Mouse (Mus musculus) small intestine, adult 2 months (tissue): Measurements from ENCODE around the gene Tpcn1. TPM values are rescaled to one million over a fixed set of nuclear protein-coding genes. Genes with fewer than 3 reads are reported as not detected.

Source experiments
- H3K27ac ChIP-seq: fragments of 200-500 bp; 2 replicates; pipeline ENCODE4 v1.5.1; 2012; ENCODE audit warnings: low read depth, low read length, control low read depth, inconsistent platforms; ENCODE audit not compliant: insufficient read depth
- H3K27me3 ChIP-seq: fragments of 200-500 bp; 2 replicates; pipeline ENCODE4 v1.6.1; 2012; ENCODE audit warnings: mild to moderate bottlenecking, moderate library complexity, low read length, inconsistent platforms; ENCODE audit not compliant: control insufficient read depth, insufficient read depth
- H3K36me3 ChIP-seq: fragments of 200-500 bp; 2 replicates; pipeline ENCODE4 v1.6.1; 2012; ENCODE audit warnings: mild to moderate bottlenecking, low read length, control low read depth, inconsistent platforms; ENCODE audit not compliant: control insufficient read depth, insufficient read depth
- H3K4me1 ChIP-seq: fragments of 200-500 bp; 2 replicates; pipeline ENCODE4 v1.6.1; 2012; ENCODE audit warnings: low read length, inconsistent platforms, mixed read lengths; ENCODE audit not compliant: control insufficient read depth, insufficient read depth, insufficient read length
- H3K4me3 ChIP-seq: fragments of 200-500 bp; 2 replicates; pipeline ENCODE4 v1.5.1; 2012; ENCODE audit warnings: low read depth, mild to moderate bottlenecking, control low read depth, inconsistent platforms, low read length, moderate library complexity
- CTCF ChIP-seq: fragments of 200-500 bp; IDR thresholded peaks from 2 replicates; pipeline ENCODE4 v1.5.1; 2012; ENCODE audit warnings: low read depth, mild to moderate bottlenecking, control low read depth, inconsistent platforms, low read length, moderate library complexity, mixed read lengths; ENCODE audit not compliant: insufficient replicate concordance, insufficient read length; ENCODE audit errors: extremely low read depth
- POLR2A ChIP-seq: fragments of 200-500 bp; IDR thresholded peaks from 2 replicates; pipeline ENCODE4 v1.6.1; 2012; ENCODE audit warnings: low read depth, mild to moderate bottlenecking, control low read depth, inconsistent platforms, low read length, moderate library complexity
- WGBS: fragments of 180-500 bp; shearing (Covaris S2); methylation state at CpG from one replicate; pipeline ENCODE4 v1.1.7; 2018; 5-methylcytosine and 5-hydroxymethylcytosine counted together
- polyA plus RNA-seq: library from polyadenylated mRNA; depleted of rRNA; stranded (reverse); fragments of >200 nt; gene quantifications from 2 replicates; pipeline ENCODE4 v1.2.3, GENCODE M21; 2012

Gene Tpcn1
- polyA plus RNA-seq, 1 experiment, result 115 TPM

- Histone ChIP-seq H3K27me3 (no peaks in the 10 kb centered on the region), H3K27ac (no peak overlapping the region), H3K4me1 (peaks cover 10% of the 10 kb centered on the region), H3K36me3 (no peaks in the 10 kb centered on the region), H3K4me3 (no peak overlapping the region)
- TF ChIP-seq POLR2A (no peak), CTCF (no peak)
- 80% methylated on average over 16 of the region's 16 CpGs for WGBS
Observed at GRCm38 (mm10) chr5:120609246-120609775, 20.8 kb upstream of the Tpcn1 start.

GRCm38 (mm10) chr5:120607335-120607734 lies 18.9 kb upstream of the Tpcn1 start:
- H3K4me3 ChIP-seq, result no peak overlapping the region
- H3K36me3 ChIP-seq, result no peaks in the 10 kb centered on the region
- H3K27me3 ChIP-seq, result no peaks in the 10 kb centered on the region
- H3K4me1 ChIP-seq, result peaks cover 10% of the 10 kb centered on the region
- H3K27ac ChIP-seq, result no peak overlapping the region
- 77% methylated on average over 3 of the region's 3 CpGs for WGBS
- TF ChIP-seq CTCF, result no peak
- no peak for TF ChIP-seq POLR2A

- H3K36me3 ChIP-seq, result no peaks in the 10 kb centered on the region
- no peaks in the 10 kb centered on the region for H3K27me3 ChIP-seq
- TF ChIP-seq CTCF (no peak), POLR2A (no peak)
- H3K4me1 ChIP-seq, result peaks cover 10% of the 10 kb centered on the region
- 80% methylated on average over 25 of the region's 25 CpGs for WGBS
- H3K27ac ChIP-seq, result no peak overlapping the region
- H3K4me3 ChIP-seq, result no peak overlapping the region
Observed at GRCm38 (mm10) chr5:120606590-120607200, 18.2 kb upstream of the Tpcn1 start.

DNA sequence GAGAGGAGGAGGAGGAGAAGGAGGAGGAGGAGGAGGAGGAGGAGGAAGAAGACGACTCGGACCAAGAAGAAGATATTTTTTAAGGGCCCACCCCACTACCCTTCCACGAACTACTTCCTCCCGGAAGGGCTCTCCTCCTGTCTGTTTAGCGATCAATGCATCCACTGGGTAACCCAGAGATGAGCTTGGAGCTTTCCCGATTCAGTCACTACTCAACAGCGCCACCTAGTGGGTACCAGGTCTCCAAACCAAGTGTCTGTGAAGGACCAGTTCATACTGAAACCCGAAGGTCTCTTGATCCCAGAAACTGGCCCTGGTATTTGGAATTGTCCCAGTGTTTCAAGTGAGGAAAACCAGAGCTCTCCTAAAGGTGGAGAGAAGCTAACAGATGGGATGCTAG lies 17.2 kb upstream of the Tpcn1 start:
- TF ChIP-seq POLR2A (no peak), CTCF (peak; percentile 84; the same call in 1 of the 2 replicates)

GRCm38 (mm10) chr5:120605241-120605661 lies 16.8 kb upstream of the Tpcn1 start:
- Histone ChIP-seq H3K4me3 (peak overlapping the region; percentile 53), H3K36me3 (no peaks in the 10 kb centered on the region), H3K27ac (no peak overlapping the region), H3K27me3 (no peaks in the 10 kb centered on the region), H3K4me1 (peaks cover 4% of the 10 kb centered on the region; the same call in 1 of the 2 replicates)
- WGBS, result 4% methylated on average over 10 of the region's 10 CpGs
- TF ChIP-seq POLR2A (no peak), CTCF (no peak)

More for the DNA sequence above, 17.2 kb upstream of the Tpcn1 start:
- Histone ChIP-seq H3K27ac (no peak overlapping the region), H3K4me1 (peaks cover 4% of the 10 kb centered on the region; the same call in 1 of the 2 replicates), H3K36me3 (no peaks in the 10 kb centered on the region), H3K4me3 (peak overlapping the region; percentile 53), H3K27me3 (no peaks in the 10 kb centered on the region)
- 2% methylated on average over 8 of the region's 8 CpGs for WGBS

DNA sequence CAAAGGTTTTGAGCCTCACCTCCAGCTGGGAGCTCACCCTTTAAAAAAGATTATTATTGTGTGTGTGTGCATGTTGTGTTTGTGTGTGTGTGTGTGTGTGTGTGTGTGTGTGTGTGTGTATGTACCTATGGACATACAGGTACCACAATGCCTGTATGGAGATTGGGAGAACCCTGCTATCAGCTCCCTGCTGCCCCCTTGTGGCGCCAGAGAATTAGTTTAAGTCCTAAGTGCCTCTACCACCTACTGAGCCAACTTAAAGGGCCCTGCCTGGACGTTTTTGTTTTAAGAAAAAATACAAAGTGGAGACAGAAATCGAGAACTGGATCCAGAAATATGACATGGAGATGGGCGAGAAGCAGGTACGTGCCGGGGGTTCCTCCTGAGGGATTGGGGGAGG lies 16.4 kb upstream of the Tpcn1 start:
- Histone ChIP-seq H3K36me3 (no peaks in the 10 kb centered on the region), H3K27ac (no peak overlapping the region), H3K4me1 (peaks cover 4% of the 10 kb centered on the region; the same call in 1 of the 2 replicates), H3K4me3 (peak overlapping the region; percentile 53), H3K27me3 (no peaks in the 10 kb centered on the region)
- WGBS, result 12% methylated on average over 6 of the region's 6 CpGs
- TF ChIP-seq POLR2A, result no peak
- peak; percentile 71; the same call in 1 of the 2 replicates for TF ChIP-seq CTCF

DNA sequence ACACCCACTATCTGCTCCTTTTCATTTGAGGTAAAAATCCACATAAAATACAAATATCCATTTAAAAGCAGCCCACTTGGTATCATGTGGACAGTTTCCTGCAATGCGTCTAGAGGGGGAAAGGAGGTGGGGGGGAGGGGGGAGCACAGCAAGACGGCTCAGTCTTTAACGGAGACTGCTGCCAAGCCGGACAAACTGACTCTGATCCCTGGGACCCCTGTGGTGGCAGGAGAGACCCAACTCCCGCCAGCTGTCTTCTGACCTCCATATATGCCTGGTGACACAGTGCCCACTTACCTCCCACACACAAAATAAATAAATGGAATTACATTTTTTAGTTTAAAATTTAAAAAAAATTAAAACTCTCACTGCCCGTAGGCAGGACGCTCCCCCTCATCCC lies 15.0 kb upstream of the Tpcn1 start:
- WGBS, result 92% methylated on average over 7 of the region's 7 CpGs
- no peaks in the 10 kb centered on the region for H3K27me3 ChIP-seq
- H3K4me3 ChIP-seq, result no peak overlapping the region
- TF ChIP-seq POLR2A (no peak), CTCF (no peak)
- no peak overlapping the region for H3K27ac ChIP-seq
- H3K4me1 ChIP-seq, result peaks cover 4% of the 10 kb centered on the region; the same call in 1 of the 2 replicates
- H3K36me3 ChIP-seq, result no peaks in the 10 kb centered on the region
